Mouse (Mus musculus): ENCODE data around the gene Rftn1.

The Rftn1 gene

DNA sequence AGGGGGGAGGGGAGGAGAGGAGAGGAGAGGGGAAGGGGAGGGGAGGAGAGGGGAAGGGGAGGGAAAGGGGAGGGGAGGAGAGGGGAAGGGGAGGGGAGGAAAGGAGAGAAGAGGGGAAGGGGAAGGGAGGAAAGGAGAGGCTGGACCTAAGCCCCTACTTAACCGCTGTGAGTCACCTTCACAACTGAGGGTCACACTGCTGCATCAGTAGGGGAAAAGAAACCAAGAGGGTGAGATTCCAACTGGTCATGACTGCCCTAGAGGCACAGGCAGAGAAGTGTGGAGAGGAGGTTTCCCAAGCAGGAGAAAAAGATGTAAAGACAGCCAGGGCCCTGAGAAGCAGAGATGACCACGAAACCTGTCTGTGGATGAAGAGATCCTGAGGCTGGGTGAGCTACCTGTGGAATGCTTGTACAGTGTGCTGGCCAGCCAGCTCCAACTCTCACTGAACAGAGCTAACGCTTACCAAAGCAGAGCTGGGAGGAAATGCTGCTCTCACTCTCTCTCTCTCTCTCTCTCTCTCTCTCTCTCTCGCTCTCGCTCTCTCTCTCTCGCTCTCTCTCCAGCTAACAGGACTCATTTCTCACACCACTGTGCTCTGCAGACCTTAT lies 19.4 kb downstream of the Rftn1 start:
- no peak for DNase-seq (ENCODE audit: low spot score in 2 of 2)

DNA sequence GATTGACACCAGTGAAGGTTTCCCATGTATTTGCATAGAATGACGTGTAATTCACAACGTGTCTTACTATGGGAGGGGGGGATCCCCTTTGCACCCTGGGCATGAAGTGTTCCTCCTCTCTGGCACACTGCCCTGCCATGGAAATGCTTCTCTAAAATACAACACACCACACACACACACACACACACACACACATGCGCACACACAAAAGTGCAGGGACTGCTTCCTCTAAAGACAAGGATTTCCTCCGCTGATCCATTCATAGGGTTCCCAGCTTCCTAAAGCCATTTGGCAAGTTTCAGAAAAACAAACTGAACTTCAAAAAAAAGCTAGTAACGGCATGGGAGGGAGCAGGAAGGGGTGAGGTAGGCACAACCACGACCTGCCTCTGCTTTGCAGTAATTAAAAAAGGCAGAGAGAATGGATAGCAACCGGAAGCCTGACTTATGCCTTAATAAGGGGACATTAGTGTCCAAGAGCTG lies 20.5 kb downstream of the Rftn1 start:
- DNase-seq (ENCODE audit: low spot score in 2 of 2): no peak

DNA sequence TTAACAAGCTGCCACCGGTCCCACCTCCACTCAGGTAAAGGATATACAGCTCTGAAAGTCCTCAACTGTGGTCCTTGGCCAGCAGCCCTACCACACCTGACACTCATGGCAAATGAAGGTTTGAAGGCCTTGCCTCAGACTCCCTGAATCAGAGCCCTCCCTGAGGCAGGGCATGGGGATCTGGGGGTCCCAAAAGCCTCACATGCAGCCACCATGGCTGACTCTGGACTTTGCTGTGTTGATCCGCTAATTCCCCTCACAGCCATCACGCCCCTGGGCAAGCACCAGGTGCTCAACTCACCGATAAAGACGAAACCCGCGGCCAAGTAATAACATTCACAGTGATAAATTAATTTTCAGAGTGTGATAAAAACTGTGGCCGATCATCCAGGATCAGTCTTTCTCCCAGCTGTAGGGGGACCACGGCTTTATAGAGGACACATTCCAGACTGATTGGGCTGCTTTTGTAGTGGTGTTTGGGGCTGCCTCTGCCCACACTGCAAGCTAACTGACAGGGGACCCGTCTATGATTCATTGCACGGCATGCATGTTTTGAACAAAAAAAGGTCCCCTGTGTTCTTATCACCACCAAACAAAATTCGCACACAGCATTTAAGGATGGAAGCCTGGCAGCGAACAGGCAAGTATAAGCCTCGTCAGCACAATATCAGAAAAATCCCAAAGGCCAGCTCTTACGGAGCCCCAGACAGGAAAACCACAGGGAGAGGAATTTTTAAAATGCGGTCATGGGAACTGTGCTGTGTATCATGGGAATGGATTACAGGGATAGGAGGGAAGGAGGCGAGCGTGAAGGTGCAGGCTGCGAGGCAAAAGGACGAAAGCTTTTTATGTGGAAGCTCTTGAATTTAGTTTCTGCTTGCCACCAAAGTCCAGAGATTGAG lies 29.3 kb downstream of the Rftn1 start:
- DNase-seq (ENCODE audit: low spot score in 2 of 2): no peak

DNA sequence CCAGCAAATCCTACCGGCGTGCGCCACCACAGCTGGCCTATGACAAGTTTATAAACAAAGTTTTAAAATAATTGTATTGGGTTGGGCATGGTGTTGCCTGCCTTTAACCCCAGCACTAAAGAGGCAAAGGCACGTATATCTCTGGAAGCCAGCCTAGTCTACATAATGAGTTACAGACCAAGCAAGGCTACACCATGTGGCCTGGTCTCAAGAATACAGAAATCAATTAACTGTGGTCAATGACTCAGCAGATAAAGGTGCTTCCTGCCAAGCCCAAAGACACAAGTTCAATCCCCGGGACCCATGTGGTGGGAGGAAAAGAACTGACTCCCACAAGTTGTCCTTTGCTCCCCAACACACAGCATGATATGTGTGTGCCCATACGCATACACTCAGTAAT lies 30.1 kb downstream of the Rftn1 start:
- DNase-seq (ENCODE audit: low spot score in 2 of 2): no peak

DNA sequence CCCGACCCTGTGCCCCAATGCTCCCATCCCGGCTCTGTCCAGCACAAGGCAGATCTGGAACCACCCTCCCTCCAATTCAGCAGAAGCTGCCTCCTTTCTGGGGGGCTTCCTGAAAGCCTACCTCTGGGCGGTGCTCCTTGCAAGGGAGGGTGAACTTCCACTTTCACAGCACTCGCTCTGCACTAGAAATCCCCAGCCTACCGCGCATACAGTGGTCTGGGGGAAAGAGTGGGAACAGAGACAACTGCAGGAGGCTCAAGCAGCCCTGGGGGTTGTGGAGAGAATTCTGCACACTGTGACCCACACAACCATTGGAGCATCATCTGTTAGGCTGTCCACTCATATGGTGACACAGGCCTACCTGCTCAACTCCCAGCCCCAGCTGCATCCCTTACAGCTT lies 30.7 kb downstream of the Rftn1 start:
- DNase-seq (ENCODE audit: low spot score in 2 of 2): no peak

DNA sequence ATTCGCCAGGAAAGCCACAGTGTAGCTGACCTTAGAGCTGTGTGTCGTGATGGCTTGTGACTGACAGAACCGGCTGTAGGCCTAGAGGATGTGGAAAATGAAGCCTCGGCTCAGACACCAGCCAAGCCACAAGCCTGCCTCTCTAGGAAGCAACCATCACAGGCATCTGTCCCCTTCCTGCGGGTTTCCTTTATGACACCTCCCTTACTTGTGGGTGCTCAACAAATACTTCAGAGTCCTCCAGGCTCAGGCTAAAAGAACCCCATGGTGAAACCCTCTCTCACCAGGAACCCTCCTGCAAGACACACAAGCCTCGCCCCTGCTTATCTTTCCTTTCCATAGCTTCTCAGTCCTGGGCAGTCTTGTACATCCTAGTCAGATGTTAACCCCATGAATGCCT lies 31.9 kb downstream of the Rftn1 start:
- no peak for DNase-seq (ENCODE audit: low spot score in 2 of 2)

DNA sequence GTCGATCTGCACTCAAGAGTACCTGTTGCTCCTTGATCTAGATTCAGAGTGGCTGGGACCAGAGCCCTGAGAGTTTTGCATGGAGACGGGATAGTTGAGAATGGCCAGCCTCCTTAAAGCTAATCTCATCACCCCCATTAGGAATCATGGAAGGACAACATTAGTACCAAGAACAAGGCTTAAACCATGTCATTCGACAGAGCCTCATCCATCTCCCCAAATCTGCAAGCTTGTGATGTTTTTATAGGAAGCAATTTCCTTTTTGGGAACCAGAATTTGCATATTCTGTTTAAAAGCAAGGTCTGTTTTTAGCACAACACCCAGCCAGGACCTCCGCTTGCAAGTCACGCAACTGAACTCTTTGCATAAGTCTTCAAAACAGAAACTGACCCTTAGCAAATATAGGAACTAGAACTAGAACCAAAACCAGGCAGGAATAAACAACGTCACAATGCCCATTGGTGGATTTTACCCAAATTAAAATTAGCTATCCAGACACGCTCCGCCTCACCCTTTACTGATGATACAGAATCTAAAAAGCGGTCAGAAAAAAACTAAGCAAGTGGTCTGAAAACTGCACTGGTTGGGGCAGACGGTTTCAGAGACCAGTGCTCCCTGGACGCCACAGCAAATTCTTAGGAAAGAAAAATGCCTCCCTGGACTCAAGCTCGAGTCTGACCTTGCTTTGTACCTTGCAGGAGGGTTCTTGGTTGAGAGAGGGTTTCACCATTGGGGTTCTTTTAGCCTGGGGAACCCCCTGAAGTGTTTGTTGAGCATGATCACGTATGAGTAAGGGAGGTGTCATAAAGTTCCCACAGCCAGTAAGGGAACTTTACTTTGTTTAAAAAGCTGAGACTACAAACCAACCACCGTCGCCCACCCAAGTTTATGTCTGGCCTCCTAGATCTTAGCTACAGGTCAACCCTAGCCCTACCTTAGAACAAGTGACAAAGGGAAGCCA lies 33.0 kb downstream of the Rftn1 start:
- no peak for DNase-seq (ENCODE audit: low spot score in 2 of 2)

DNA sequence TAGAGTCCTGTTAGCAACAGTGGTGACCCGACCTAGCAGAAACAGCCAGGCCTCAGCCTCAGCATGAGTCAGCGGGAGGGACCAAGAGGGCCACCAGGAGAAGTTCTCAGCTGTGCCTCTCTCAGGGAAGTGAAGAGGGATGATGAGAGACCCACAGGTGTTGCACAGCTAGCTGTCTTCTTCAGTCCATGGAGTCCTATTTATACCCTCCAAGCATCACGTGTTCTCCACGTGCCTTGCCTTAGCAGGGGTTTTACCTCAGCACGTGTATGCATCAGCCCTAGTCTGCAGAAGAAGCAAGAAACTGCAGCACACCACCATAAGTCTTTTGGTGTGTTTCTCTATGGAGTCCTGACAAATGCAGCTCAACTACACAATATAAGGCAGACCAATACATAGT lies 38.4 kb downstream of the Rftn1 start:
- no peak for DNase-seq (ENCODE audit: low spot score in 2 of 2)

DNA sequence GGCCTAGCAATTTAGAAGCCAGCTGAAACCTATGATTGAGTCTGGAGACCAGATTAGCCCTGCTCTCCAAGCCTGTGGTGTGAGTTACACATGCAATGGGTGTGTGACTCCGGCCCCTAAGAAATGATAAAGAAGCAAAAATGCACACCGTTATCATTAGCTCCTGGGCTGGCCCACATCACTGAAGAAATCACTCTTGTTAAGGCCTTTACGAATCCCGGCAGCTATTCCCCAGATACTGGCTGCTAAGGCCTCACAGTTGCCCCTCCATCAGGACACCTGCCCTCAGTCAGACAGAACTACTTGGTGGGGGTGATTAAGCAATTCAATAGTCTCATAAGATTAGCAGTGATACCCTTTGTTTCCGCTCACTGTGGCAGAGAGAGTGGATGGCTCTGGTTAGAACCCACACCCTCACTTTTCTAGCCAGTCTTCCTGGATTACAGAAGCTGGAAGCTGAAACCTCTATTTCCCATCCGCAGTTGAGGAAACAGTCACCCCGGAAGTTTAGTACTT lies 39.2 kb downstream of the Rftn1 start:
- DNase-seq (ENCODE audit: low spot score in 2 of 2): no peak

DNA sequence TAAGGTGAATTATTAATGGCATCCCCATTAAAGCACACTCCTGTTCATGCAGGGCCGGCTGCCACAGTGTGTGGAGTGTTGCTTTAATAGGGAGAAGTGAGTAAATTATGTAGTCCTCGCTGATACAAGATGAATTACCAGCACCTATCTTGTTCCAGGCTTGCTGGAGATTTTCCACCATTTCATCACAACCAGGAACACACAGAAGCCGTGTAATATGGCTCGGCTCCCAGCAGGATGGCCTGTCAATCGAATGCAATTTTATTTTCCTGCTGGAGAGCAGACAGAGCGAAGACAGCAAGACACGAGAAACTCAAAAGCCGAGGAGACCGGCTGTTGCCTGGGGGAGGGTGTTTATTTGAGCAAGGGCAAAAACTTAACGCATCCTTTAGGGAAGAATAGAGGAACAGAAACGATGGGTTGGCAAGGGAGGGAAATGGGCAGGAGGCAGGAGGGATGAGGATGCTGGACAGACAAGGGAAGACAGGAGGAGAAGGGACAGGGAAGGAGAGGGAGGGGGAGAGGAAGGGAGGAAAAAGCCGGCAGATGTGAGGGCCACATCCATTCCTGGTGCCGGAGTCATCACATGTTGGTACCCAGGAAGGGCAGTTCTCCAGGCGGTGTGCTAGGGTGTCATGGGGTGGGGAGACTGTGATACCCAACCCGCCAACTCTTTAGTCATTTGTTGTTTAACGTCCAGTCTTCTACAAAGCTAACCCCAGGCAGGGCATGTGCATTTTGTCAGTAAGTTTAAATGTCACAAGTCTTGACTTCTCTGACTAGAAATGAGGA lies 39.9 kb downstream of the Rftn1 start:
- DNase-seq (ENCODE audit: low spot score in 2 of 2): no peak

DNA sequence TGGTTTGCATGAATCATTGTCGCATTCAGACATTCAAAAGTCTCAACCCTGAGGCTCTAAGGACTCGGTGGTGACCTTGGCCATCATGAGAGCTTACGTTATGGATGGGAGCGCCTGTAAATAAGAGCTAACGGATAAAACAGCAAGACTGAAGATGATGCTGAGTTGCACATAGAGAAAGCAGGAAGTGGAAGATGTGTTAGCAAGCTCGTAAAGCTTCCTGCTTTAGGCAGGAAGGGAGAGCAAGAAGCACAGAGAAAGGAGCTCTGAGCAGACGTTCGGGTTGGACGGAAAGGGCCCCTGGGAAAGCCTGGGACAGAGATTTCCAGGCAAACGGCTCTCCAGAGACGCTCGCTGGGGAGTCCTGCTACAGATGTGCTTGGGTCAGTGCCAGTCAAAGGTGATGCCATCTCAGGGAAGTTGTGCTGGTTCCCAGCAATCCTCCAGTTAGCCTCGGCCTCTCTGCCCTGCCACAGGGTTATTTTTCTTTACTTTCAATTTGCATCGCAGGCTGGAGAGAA lies 40.7 kb downstream of the Rftn1 start:
- DNase-seq (ENCODE audit: low spot score in 2 of 2): no peak

DNA sequence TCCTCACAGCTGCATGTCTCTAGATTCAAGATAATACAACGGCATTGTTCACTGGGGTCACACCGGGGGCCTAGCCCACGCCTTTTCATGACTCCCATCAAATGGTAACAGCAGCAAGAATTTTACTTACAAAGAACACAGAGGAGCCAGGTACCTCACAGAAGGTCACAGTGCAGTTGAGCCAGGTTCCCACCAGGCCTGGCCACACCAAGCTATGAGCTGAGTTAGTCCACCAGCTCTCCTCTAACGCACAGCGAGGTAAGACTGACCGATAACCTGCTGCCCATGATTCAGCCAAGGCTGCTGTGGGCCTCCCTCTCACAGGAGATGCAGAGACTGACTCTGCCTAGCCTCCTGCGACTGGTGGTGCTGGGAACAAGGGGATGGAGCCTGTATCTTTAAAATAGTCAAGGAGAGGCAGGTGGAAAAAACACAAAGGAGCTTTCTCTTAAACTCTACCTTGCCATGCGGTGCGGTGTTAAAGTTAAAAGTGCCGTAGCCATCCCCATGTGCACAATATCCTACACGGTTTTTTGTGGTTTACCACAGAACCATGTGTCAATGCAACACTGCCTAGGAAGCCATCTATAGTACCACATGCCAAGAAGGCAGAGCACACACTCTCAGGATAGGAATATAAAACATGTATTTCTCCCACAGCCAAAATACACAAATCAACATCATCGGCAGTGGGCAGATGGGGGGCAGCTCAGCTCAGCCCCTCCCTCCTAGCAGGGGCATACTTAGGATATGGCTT lies 42.5 kb downstream of the Rftn1 start:
- peak in 1 of 2 experiments; percentile 52 for DNase-seq (ENCODE audit: low spot score in 2 of 2)

DNA sequence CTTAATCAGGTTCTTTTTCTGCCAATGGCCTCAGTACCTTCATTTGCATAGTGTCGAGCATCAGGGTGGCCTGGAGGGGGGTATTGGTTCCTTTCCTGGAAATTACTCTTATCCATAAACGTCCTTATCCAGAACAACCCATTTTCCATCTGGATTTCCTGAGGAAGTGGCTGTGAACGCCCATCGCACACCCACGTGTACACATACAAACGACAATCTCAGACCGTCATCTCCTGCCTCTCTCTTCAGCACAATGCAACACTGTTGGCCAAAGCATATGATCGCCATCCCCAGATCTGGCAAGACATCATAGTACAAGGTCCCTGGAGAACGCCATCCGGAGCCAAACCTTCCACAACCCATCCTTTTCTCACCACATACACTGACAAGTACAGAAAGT lies 47.1 kb downstream of the Rftn1 start:
- DNase-seq (ENCODE audit: low spot score in 2 of 2): no peak

DNA sequence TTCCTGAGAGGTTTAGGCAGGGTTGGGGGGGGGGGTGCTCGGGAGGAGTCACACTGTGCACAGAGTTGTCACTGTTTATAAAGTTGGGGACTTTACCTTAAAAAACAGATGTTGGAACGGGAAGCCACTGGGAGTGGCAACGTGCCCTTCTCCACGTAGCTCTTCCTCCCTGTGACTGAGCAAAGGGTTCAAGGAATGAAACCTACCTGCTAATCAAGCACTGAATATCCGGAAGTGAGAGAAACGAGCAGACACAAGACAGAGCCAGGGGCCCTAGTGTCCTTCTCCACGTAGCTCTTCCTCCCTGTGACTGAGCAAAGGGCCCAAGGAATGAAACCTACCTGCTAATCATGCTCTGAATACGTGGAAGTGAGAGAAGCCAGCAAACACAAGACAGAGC lies 47.9 kb downstream of the Rftn1 start:
- DNase-seq (ENCODE audit: low spot score in 2 of 2): no peak

DNA sequence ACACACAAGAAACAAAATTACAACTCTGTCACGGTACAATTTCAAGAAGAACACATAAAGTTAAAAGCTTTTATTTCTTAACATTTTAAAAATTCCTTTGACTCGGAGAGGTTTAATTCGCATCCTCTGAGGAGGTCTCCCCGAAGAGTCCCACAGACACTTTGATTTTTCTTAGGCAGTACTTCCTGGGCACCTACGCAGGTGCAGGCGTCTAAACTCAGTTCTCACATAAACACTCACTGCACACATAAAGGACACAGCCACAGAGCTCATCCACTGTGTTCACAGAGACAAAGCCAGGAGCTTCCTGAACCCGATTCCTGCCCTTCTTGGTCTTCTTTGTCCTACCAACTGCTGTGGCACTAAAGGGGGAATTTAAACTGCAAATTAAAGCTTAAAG lies 48.3 kb downstream of the Rftn1 start:
- DNase-seq (ENCODE audit: low spot score in 2 of 2): no peak

DNA sequence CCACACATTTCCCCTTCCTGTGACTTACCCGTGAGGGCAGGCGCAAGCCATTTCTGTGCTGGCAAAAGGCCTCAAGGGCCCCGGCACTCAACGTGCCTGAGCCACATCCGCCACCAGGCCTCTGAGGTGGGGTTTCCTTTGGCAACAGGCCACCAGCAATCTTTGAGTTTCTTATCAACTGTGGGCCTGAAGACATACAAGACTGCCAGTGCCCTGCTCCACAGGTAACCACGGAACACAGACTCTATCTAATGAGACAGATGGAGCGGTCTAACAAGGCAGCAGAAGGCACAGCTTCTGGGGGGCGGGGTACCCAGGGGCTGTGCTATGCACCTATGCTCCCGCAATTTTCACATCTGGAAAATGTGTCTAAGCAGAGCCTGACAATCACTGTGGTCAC lies 54.4 kb downstream of the Rftn1 start:
- peak; percentile 57 to 61 for DNase-seq (ENCODE audit: low spot score in 2 of 2)

DNA sequence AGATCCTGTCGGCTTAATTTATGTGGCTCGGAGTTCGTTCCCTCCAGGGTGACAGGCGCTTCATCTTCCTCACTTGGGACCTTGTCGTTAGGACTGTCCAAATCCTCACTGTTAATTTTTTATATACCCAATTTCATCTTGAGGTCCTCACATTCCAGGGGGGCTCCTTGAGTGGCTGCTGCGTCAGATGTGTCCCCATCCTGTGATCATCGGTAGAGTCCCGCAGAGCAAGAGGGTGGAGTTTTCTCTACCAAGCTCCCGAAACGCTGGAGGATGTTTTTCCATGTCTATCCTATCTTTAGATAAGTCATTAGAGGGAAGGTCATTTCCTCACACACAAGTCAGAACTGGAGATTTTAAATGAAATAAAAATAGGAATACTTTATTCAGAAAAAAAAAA lies 55.0 kb downstream of the Rftn1 start:
- DNase-seq (ENCODE audit: low spot score in 2 of 2): no peak

DNA sequence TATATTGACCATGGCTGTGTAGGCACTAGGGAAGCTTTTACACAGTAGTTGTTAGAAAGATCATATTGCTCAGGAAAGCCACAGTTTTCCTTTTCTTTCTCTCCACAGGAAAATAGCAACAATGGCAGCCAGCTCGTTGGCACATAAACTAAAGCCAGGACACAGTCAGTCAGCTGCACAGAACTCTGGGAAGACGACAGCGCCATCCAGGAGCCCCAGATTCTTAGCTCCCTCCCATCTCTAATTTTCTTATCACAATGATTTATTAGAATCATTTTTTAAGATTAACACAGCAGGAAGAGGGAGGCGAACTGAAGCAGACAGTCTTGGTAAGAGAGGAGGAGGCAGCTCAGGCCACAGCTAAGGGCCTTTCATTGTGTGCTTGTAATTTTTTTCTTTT lies 58.8 kb downstream of the Rftn1 start:
- DNase-seq (ENCODE audit: low spot score in 2 of 2): no peak

DNA sequence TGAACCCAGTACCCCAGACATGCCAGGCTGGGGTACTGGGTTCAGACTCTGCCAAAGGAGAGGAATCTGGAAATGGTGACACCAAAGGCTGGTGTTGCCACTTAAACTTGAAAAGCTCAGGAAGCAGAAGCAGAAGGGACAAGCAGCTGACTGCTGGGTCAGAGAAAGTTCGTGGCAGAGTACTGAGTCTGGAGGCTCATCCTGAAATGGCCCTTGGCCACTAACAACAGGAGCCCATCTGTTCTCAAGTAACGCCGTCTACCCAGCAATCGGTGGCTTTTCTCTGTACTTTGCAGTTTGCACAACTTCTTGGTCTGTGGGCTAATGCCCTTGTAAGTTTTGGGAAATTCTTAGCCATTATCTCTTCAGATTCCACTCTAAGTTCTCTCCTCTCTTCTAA lies 60.1 kb downstream of the Rftn1 start:
- DNase-seq (ENCODE audit: low spot score in 2 of 2): no peak

DNA sequence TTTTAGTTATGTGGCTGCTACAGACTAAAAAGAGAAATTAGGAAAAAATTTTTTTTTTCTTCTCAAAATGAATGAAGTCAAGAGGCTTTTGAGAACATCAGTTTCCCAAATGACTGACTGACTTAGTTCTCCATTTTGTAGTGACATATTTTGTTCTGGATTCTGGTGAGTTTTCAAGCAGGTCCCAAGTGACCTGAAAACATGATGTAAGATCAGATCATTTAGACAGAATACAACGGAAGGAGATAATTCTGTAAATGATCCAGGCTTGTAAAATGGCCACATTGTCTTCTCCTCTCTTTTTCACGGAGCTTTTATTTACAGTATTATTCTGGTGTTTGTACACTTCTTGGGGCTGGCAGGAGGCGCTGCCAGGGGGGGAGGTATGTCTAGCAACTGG lies 62.1 kb downstream of the Rftn1 start:
- DNase-seq (ENCODE audit: low spot score in 2 of 2): no peak

Measured in thymus, postnatal 10 days (tissue).